Mouse (Mus musculus) MEL-GATA-1-ER (cell line): ENCODE data around the gene Etfb.

Experiments used
- DNase-seq: peaks from one replicate; pipeline ENCODE4 v3.0.0-alpha.2; 2012; ENCODE audit warnings: low read depth; ENCODE audit errors: extremely low read depth

Gene Etfb

GRCm38 (mm10) chr7:43495343-43496021 lies 51.6 kb downstream of the Etfb start:
- DNase-seq, result no peak
